ENCODE assay signal across 11 mouse cellular contexts in genomic region chr6:66361130-66361529, GRCm38 (mm10).
DNase-seq lines count a peak whose midpoint lies in the region; ATAC-seq lines count a peak whose summit lies in the region.
"Had no signal": no experiment of that assay in that cellular context is flagged by ENCODE, and none has a peak within 500 bp of the region (broad histone marks: within the 10 kb centered on the region; RNA-seq: fewer than 3 reads in every experiment).

No protein-coding gene starts in this region.

- H3K36me3 ChIP-seq in heart, embryonic 15.5 days = no peaks in the 10 kb centered on the region
- H3K36me3 ChIP-seq in intestine, embryonic 15.5 days = no peaks in the 10 kb centered on the region
- H3K36me3 ChIP-seq: embryonic facial prominence, embryonic 15.5 days; liver, embryonic 13.5 days had no signal

- H3K4me2 ChIP-seq in heart, embryonic 15.5 days = peak overlapping the region; percentile 18; the same call in 1 of the 2 replicates
- no peak overlapping the region for H3K4me2 ChIP-seq in intestine, embryonic 15.5 days (replicated peaks)
- H3K4me2 ChIP-seq: embryonic facial prominence, embryonic 15.5 days; liver, embryonic 13.5 days had no signal

- peaks cover 16% of the 10 kb centered on the region for H3K4me1 ChIP-seq in heart, embryonic 15.5 days (replicated peaks)
- H3K4me1 ChIP-seq in intestine, embryonic 15.5 days (replicated peaks) = no peaks in the 10 kb centered on the region
- H3K4me1 ChIP-seq: liver, embryonic 13.5 days had no signal

- H3K9ac ChIP-seq in heart, embryonic 15.5 days = no peak overlapping the region
- no peak overlapping the region for H3K9ac ChIP-seq in intestine, embryonic 15.5 days
- H3K9ac ChIP-seq: embryonic facial prominence, embryonic 15.5 days; liver, embryonic 13.5 days had no signal

- H3K27ac ChIP-seq in heart, embryonic 15.5 days = peak overlapping the region; percentile 36; the same call in 1 of the 2 replicates
- no peak overlapping the region for H3K27ac ChIP-seq in intestine, embryonic 15.5 days
- H3K27ac ChIP-seq: embryonic facial prominence, embryonic 15.5 days; liver, embryonic 13.5 days had no signal

- H3K4me3 ChIP-seq in heart, embryonic 15.5 days = no peak overlapping the region
- no peak overlapping the region for H3K4me3 ChIP-seq in intestine, embryonic 15.5 days (replicated peaks)
- H3K4me3 ChIP-seq: embryonic facial prominence, embryonic 15.5 days; liver, embryonic 13.5 days had no signal

- DNase-seq in gastrocnemius, postnatal 10 days = peak; percentile 15
- no peak for DNase-seq in gastrocnemius, adult 18-20 months (ENCODE audit: low spot score)
- peak; percentile 25 for DNase-seq in right cerebral cortex, adult 18-20 months
- no peak for DNase-seq in right cerebral cortex, postnatal 4 days
- DNase-seq in right cerebral cortex, postnatal 36 days (ENCODE audit: low spot score in 2 of 2) = peak; percentile 4 to 20
- DNase-seq in adipocyte (ENCODE audit: low spot score) = no peak
- DNase-seq: adrenal gland, adult 2 months; liver, embryonic 13.5 days had no signal

- WGBS in heart, embryonic 15.5 days = 51% methylated on average over 3 of the region's 3 CpGs
- 61% methylated on average over 3 of the region's 3 CpGs for WGBS in intestine, embryonic 15.5 days

- H3K9me3 ChIP-seq in heart, embryonic 15.5 days (replicated peaks) = no peaks in the 10 kb centered on the region
- no peaks in the 10 kb centered on the region for H3K9me3 ChIP-seq in intestine, embryonic 15.5 days
- H3K9me3 ChIP-seq: embryonic facial prominence, embryonic 15.5 days; liver, embryonic 13.5 days had no signal

- no peaks in the 10 kb centered on the region for H3K27me3 ChIP-seq in heart, embryonic 15.5 days
- no peaks in the 10 kb centered on the region for H3K27me3 ChIP-seq in intestine, embryonic 15.5 days (replicated peaks)
- H3K27me3 ChIP-seq: embryonic facial prominence, embryonic 15.5 days; liver, embryonic 13.5 days had no signal

- no peak for ATAC-seq in heart, embryonic 15.5 days (replicated peaks; ENCODE audit: insufficient number of reproducible peaks, insufficient read depth, low FRiP score, low read depth)
- ATAC-seq in intestine, embryonic 15.5 days = no peak

Comparison
In these comparisons a context has a peak if more than half of its experiments do, and no peak if none do; other contexts are left out.
1. DNase-seq: peak in gastrocnemius, postnatal 10 days (single experiment), right cerebral cortex, adult 18-20 months (single experiment) and right cerebral cortex, postnatal 36 days (2 of 2); none in gastrocnemius, adult 18-20 months (single experiment), right cerebral cortex, postnatal 4 days (single experiment) and adipocyte (single experiment).